Mouse (Mus musculus): Measurements from ENCODE around the gene Ccdc188. TPM values are rescaled to one million over a fixed set of nuclear protein-coding genes. Genes with fewer than 3 reads are reported as not detected.

Gene Ccdc188
- polyA plus RNA-seq, 1 experiment = not detected

DNA sequence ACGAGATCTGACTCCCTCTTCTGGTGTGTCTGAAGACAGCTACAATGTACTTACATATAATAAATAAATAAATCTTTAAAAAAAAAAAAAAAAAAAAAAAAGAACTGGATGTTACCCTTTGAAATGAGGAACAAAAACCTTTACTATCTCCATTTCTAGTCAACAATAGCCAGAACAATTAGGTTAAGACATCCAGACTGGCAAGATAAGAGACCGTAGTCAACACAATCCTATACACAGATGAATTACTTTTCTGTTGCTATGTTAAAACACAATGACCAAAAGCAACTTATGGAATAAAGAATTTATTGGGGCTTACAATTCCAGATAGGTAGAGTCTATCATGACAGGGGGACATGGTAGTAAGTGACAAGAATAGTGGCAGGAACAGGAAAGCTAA is 47.3 kb downstream of the Ccdc188 start:
- Histone ChIP-seq H3K4me3 (ENCODE audit: insufficient read depth, low read length) (no peak overlapping the region), H3K27ac (ENCODE audit: insufficient read depth, low read length) (no peak overlapping the region), H3K4me1 (ENCODE audit: control insufficient read depth, insufficient read depth, low read length) (no peaks in the 10 kb centered on the region)
- TF ChIP-seq CTCF (IDR thresholded peaks at IDR 0.05; ENCODE audit: extremely low read depth, insufficient read depth, low read length) (no peak), POLR2A (IDR thresholded peaks at IDR 0.05; ENCODE audit: extremely low read depth, insufficient read depth, low read length) (no peak)

DNA sequence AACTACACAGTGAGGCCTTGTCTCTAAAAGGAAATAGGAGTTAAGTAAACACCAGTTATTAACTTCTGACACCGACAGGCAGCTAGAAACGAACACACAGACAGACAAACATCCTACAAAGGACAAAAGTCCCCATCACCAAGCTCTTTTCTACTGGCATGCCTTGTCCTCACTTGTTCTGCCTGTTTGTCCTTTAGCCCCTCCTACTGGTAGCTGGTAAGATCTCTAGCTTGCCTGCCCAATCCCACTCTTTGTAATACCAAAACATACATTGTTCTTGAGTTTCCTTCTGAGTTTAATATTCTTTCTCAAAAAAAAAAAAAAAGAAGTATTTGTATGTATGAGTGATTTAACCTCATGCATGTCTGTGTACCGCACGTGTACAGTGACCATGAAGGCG is 50.5 kb downstream of the Ccdc188 start:
- Histone ChIP-seq H3K4me1 (ENCODE audit: control insufficient read depth, insufficient read depth, low read length) (no peaks in the 10 kb centered on the region), H3K27ac (ENCODE audit: insufficient read depth, low read length) (no peak overlapping the region), H3K4me3 (ENCODE audit: insufficient read depth, low read length) (no peak overlapping the region)
- no peak for TF ChIP-seq POLR2A (IDR thresholded peaks at IDR 0.05; ENCODE audit: extremely low read depth, insufficient read depth, low read length)
- peak; percentile 16; the same call in 1 of the 2 replicates for TF ChIP-seq CTCF (IDR thresholded peaks at IDR 0.05; ENCODE audit: extremely low read depth, insufficient read depth, low read length)

Other genes starting within 250 kb of the Ccdc188 start
- not detected in 2 replicates for gene Vpreb2, start 237.5 kb upstream of the Ccdc188 start, polyA plus RNA-seq (2012; rRNA removed)
- gene Dgcr6, start 165.0 kb upstream of the Ccdc188 start, polyA plus RNA-seq (2012; rRNA removed) = 113 and 120 TPM in 2 replicates
- 72.7 and 86.0 TPM in 2 replicates for gene Prodh, start 127.7 kb upstream of the Ccdc188 start, polyA plus RNA-seq (2012; rRNA removed)
- gene Rtn4r, start 90.2 kb upstream of the Ccdc188 start, polyA plus RNA-seq (2012; rRNA removed) = 225 and 233 TPM in 2 replicates
- 176 and 186 TPM in 2 replicates for gene Zdhhc8, start 17.3 kb downstream of the Ccdc188 start, polyA plus RNA-seq (2012; rRNA removed)
- 72.9 and 84.7 TPM in 2 replicates for gene Trmt2a, start 30.8 kb downstream of the Ccdc188 start, polyA plus RNA-seq (2012; rRNA removed)
- gene Ranbp1, start 30.9 kb downstream of the Ccdc188 start, polyA plus RNA-seq (2012; rRNA removed) = 92.3 and 95.1 TPM in 2 replicates
- gene Gm49776, start 40.4 kb downstream of the Ccdc188 start, polyA plus RNA-seq (2012; rRNA removed) = 0.36 TPM in 1 of 2 replicates, not detected in the other
- gene Dgcr8, start 71.4 kb downstream of the Ccdc188 start, polyA plus RNA-seq (2012; rRNA removed) = 36.3 and 40.9 TPM in 2 replicates
- 231 and 235 TPM in 2 replicates for gene Tango2, start 130.2 kb downstream of the Ccdc188 start, polyA plus RNA-seq (2012; rRNA removed)
- 30.6 and 35.9 TPM in 2 replicates for gene Arvcf, start 130.3 kb downstream of the Ccdc188 start, polyA plus RNA-seq (2012; rRNA removed)
- 22.4 and 29.5 TPM in 2 replicates for gene Txnrd2, start 208.5 kb downstream of the Ccdc188 start, polyA plus RNA-seq (2012; rRNA removed)
- gene Comt, start 209.0 kb downstream of the Ccdc188 start, polyA plus RNA-seq (2012; rRNA removed) = 150 and 155 TPM in 2 replicates

Data from cortical plate, adult 2 months (tissue).